Comparison of ENCODE assay signal across 17 mouse cellular contexts in the genomic region with DNA sequence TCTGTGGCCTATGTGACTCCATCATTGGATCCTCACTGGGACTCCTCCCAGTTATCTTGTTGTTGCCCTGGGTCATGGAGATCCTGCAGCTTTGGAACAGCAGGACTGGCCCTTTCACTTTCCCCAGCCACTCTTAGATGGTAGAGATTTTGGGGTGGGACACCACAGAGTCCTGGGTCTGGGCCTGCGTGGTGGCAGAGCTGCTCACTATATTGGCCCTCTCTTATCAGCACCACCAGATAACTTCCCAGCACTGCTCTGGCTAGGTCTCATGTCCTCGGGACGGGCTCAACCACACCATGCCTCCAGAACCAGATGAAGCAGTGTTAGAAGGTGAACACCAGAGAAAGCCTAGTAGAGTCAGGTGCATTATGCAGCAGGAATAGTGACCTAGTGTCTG.
"Had no signal": no experiment of that assay in that cellular context is flagged by ENCODE, and none has a peak within 500 bp of the region (broad histone marks: within the 10 kb centered on the region; RNA-seq: fewer than 3 reads in every experiment).

No protein-coding gene starts in this region.

- H3K9me3 ChIP-seq: limb, embryonic 13.5 days; lung, embryonic 15.5 days; midbrain, embryonic 10.5 days; neural tube, embryonic 15.5 days had no signal

- H3K4me3 ChIP-seq: limb, embryonic 13.5 days; lung, embryonic 15.5 days; midbrain, embryonic 10.5 days; myocyte; neural tube, embryonic 15.5 days had no signal

- H3K9ac ChIP-seq: limb, embryonic 13.5 days; liver, embryonic 14.5 days; lung, embryonic 15.5 days; neural tube, embryonic 15.5 days had no signal

- H3K4me1 ChIP-seq: limb, embryonic 13.5 days; midbrain, embryonic 10.5 days had no signal

- DNase-seq: kidney, adult 11 months; kidney, adult 9 months; kidney, postnatal 36 days; layer of hippocampus, adult 9-11 months; layer of hippocampus, postnatal 36 days; left cerebral cortex, postnatal 4 days; midbrain, embryonic 14.5 days; thymus, adult 2 months; thymus, postnatal 25 days had no signal

- H3K27me3 ChIP-seq: limb, embryonic 13.5 days; lung, embryonic 15.5 days; neural tube, embryonic 15.5 days had no signal

- H3K4me2 ChIP-seq: limb, embryonic 13.5 days; lung, embryonic 15.5 days; neural tube, embryonic 15.5 days had no signal

- H3K27ac ChIP-seq: kidney, postnatal 0 days; limb, embryonic 13.5 days; liver, embryonic 14.5 days; lung, embryonic 15.5 days; midbrain, embryonic 10.5 days; neural tube, embryonic 15.5 days; stomach, postnatal 0 days had no signal
